Mouse (Mus musculus) heart, embryonic 10.5 days (tissue): ENCODE measurements around the gene Herc4. TPM values are rescaled to one million over a fixed set of nuclear protein-coding genes. Genes with fewer than 3 reads are reported as not detected.
"Not testable (repeated sequence)": the region's sequence is repeated elsewhere in the genome, so short reads cannot be mapped to it uniquely, and the experiment has no call there.

Source experiments
- DNase-seq: peaks from one replicate; pipeline ENCODE4 v3.0.0-alpha.2; 2017; ENCODE audit warnings: low spot score
- H3K27ac ChIP-seq: fragments of 300-500 bp; sonication (generic); 2 replicates; pipeline ENCODE4 v1.5.1; 2016; ENCODE audit warnings: mild to moderate bottlenecking
- H3K27me3 ChIP-seq: fragments of 300-500 bp; sonication (generic); 2 replicates; pipeline ENCODE4 v1.6.1; 2016; ENCODE audit warnings: mild to moderate bottlenecking; ENCODE audit not compliant: poor library complexity, insufficient read depth, severe bottlenecking
- H3K36me3 ChIP-seq: fragments of 300-500 bp; sonication (generic); 2 replicates; pipeline ENCODE4 v1.6.1; 2016; ENCODE audit warnings: mild to moderate bottlenecking, moderate library complexity
- H3K4me1 ChIP-seq: fragments of 300-500 bp; sonication (generic); 2 replicates; pipeline ENCODE4 v1.6.1; 2016; ENCODE audit warnings: mild to moderate bottlenecking
- H3K4me3 ChIP-seq: fragments of 300-500 bp; sonication (generic); 2 replicates; pipeline ENCODE4 v1.5.1; 2016; ENCODE audit warnings: mild to moderate bottlenecking, moderate library complexity
- H3K9me3 ChIP-seq: fragments of 300-500 bp; sonication (generic); 2 replicates; pipeline ENCODE4 v1.6.1; 2016; ENCODE audit warnings: mild to moderate bottlenecking, moderate library complexity
- WGBS: fragments of 180-500 bp; shearing (Covaris S2); methylation state at CpG from one replicate; pipeline ENCODE4 v1.1.7; 2016; 5-methylcytosine and 5-hydroxymethylcytosine counted together
- polyA plus RNA-seq: library from polyadenylated mRNA; unstranded; fragments of >200 nt; fragmentation: Nextera tagmentation; extraction: Ambion mirVana; gene quantifications from 2 replicates; pipeline ENCODE4 v1.2.1, GENCODE M21; 2016

Herc4 gene
- polyA plus RNA-seq, 1 experiment from 2014 or later: 38.4 TPM

- Histone ChIP-seq H3K9me3 (no peaks in the 10 kb centered on the region), H3K27ac (peak overlapping the region; percentile 97), H3K4me3 (peak overlapping the region; percentile 86), H3K36me3 (peaks cover 20% of the 10 kb centered on the region), H3K27me3 (no peaks in the 10 kb centered on the region), H3K4me1 (peaks cover 17% of the 10 kb centered on the region)
- peak; percentile 80 for DNase-seq
- 4% methylated on average over 110 of the region's 113 CpGs for WGBS
Observed at GRCm38 (mm10) chr10:63337951-63338836, 94.6 kb downstream of the Herc4 start.

GRCm38 (mm10) chr10:63338914-63339643 lies 95.5 kb downstream of the Herc4 start:
- under 1% methylated on average over 55 of the region's 74 CpGs for WGBS
- no peaks in the 10 kb centered on the region for H3K27me3 ChIP-seq
- peaks cover 17% of the 10 kb centered on the region for H3K4me1 ChIP-seq
- H3K27ac ChIP-seq: peak overlapping the region; percentile 97
- peak; percentile 94 for DNase-seq
- H3K4me3 ChIP-seq: peak overlapping the region; percentile 86
- H3K36me3 ChIP-seq: peaks cover 12% of the 10 kb centered on the region; the same call in 1 of the 2 replicates
- H3K9me3 ChIP-seq: no peaks in the 10 kb centered on the region

- H3K9me3 ChIP-seq: no peaks in the 10 kb centered on the region
- H3K4me1 ChIP-seq: peaks cover 17% of the 10 kb centered on the region
- WGBS: 84% methylated on average over 2 of the region's 2 CpGs
- no peaks in the 10 kb centered on the region for H3K36me3 ChIP-seq
- no peaks in the 10 kb centered on the region for H3K27me3 ChIP-seq
- H3K4me3 ChIP-seq: no peak overlapping the region
- no peak overlapping the region for H3K27ac ChIP-seq
- no peak for DNase-seq
Observed at GRCm38 (mm10) chr10:63341351-63341750, 97.7 kb downstream of the Herc4 start.

- no peak for DNase-seq
- Histone ChIP-seq H3K4me3 (no peak overlapping the region), H3K27me3 (no peaks in the 10 kb centered on the region), H3K36me3 (no peaks in the 10 kb centered on the region), H3K4me1 (no peaks in the 10 kb centered on the region), H3K9me3 (no peaks in the 10 kb centered on the region), H3K27ac (no peak overlapping the region)
- WGBS: 92% methylated on average over 3 of the region's 3 CpGs
Observed at GRCm38 (mm10) chr10:63344751-63345150, 101.1 kb downstream of the Herc4 start.

GRCm38 (mm10) chr10:63348291-63348690 lies 104.7 kb downstream of the Herc4 start:
- Histone ChIP-seq H3K36me3 (no peaks in the 10 kb centered on the region), H3K4me1 (no peaks in the 10 kb centered on the region), H3K27me3 (no peaks in the 10 kb centered on the region), H3K27ac (no peak overlapping the region), H3K4me3 (no peak overlapping the region), H3K9me3 (no peaks in the 10 kb centered on the region)
- WGBS: 77% methylated on average over 3 of the region's 3 CpGs
- DNase-seq: peak; percentile 52

- Histone ChIP-seq H3K4me3 (no peak overlapping the region), H3K9me3 (peaks cover 3% of the 10 kb centered on the region; the same call in 1 of the 2 replicates), H3K36me3 (no peaks in the 10 kb centered on the region), H3K4me1 (no peaks in the 10 kb centered on the region), H3K27ac (no peak overlapping the region), H3K27me3 (no peaks in the 10 kb centered on the region)
- DNase-seq: no peak
- WGBS: 86% methylated on average over 7 of the region's 7 CpGs
Observed at GRCm38 (mm10) chr10:63350666-63351065, 107.1 kb downstream of the Herc4 start.

GRCm38 (mm10) chr10:63351099-63351498 lies 107.5 kb downstream of the Herc4 start:
- DNase-seq: peak; percentile 64
- H3K4me3 ChIP-seq, H3K4me1 ChIP-seq, H3K27me3 ChIP-seq, H3K27ac ChIP-seq, H3K9me3 ChIP-seq, H3K36me3 ChIP-seq: not testable (repeated sequence)
- 84% methylated on average over 7 of the region's 7 CpGs for WGBS

- Histone ChIP-seq H3K27me3 (no peaks in the 10 kb centered on the region), H3K9me3 (peaks cover 3% of the 10 kb centered on the region; the same call in 1 of the 2 replicates), H3K4me1 (no peaks in the 10 kb centered on the region), H3K27ac (no peak overlapping the region), H3K36me3 (no peaks in the 10 kb centered on the region), H3K4me3 (no peak overlapping the region)
- no peak for DNase-seq
- 80% methylated on average over 5 of the region's 5 CpGs for WGBS
Observed at GRCm38 (mm10) chr10:63352111-63352510, 108.5 kb downstream of the Herc4 start.

- Histone ChIP-seq H3K36me3 (no peaks in the 10 kb centered on the region), H3K4me1 (no peaks in the 10 kb centered on the region), H3K9me3 (no peaks in the 10 kb centered on the region), H3K27me3 (no peaks in the 10 kb centered on the region), H3K27ac (no peak overlapping the region), H3K4me3 (no peak overlapping the region)
- no peak for DNase-seq
- WGBS: 61% methylated on average over 1 of the region's 1 CpGs
Observed at GRCm38 (mm10) chr10:63360502-63360901, 116.9 kb downstream of the Herc4 start.

GRCm38 (mm10) chr10:63365918-63366455 lies 122.4 kb downstream of the Herc4 start:
- DNase-seq: no peak
- H3K27me3 ChIP-seq: no peaks in the 10 kb centered on the region
- no peaks in the 10 kb centered on the region for H3K9me3 ChIP-seq
- peak overlapping the region; percentile 24; the same call in 1 of the 2 replicates for H3K4me3 ChIP-seq
- WGBS: 53% methylated on average over 7 of the region's 7 CpGs
- no peak overlapping the region for H3K27ac ChIP-seq
- H3K4me1 ChIP-seq: 0 out of 2 replicates have a peak, but pooled peaks cover 4% of the 10 kb centered on the region
- no peaks in the 10 kb centered on the region for H3K36me3 ChIP-seq

- WGBS: 78% methylated on average over 6 of the region's 6 CpGs
- H3K36me3 ChIP-seq: no peaks in the 10 kb centered on the region
Observed at GRCm38 (mm10) chr10:63367386-63367785, 123.8 kb downstream of the Herc4 start.

More at GRCm38 (mm10) chr10:63367386-63367785, 123.8 kb downstream of the Herc4 start:
- no peak for DNase-seq
- Histone ChIP-seq H3K27me3 (no peaks in the 10 kb centered on the region), H3K4me1 (0 out of 2 replicates have a peak, but pooled peaks cover 4% of the 10 kb centered on the region), H3K4me3 (no peak overlapping the region), H3K27ac (no peak overlapping the region), H3K9me3 (no peaks in the 10 kb centered on the region)
